Mouse (Mus musculus) bone marrow macrophage, adult 2 months (primary cell): ENCODE measurements around the gene Ptgr1.

Source experiments
- CTCF ChIP-seq: IDR thresholded peaks from 2 replicates; pipeline ENCODE4 v1.5.1; 2012; ENCODE audit warnings: low read depth, mild to moderate bottlenecking, low read length, moderate library complexity
- POLR2A ChIP-seq: IDR thresholded peaks from 2 replicates; pipeline ENCODE4 v1.6.1; 2012; ENCODE audit warnings: mild to moderate bottlenecking, low read depth, low read length, borderline replicate concordance

GRCm38 (mm10) chr4:59034325-59034917 is 47.5 kb upstream of the Ptgr1 start:
- TF ChIP-seq CTCF: no peak
- TF ChIP-seq POLR2A: no peak
